Mouse (Mus musculus): ENCODE measurements around the gene Appl1.

Appl1 gene

GRCm38 (mm10) chr14:26971106-26971789 lies at the start of gene Appl1:
Gene Appl1, minus strand, starts transcription at chr14:26971232.
- no peak for DNase-seq (ENCODE audit: low spot score)

- DNase-seq (ENCODE audit: low spot score) = no peak
Observed at GRCm38 (mm10) chr14:27019850-27020249, 48.8 kb upstream of the Appl1 start.

GRCm38 (mm10) chr14:27017936-27018335 lies 46.9 kb upstream of the Appl1 start:
- DNase-seq (ENCODE audit: low spot score) = no peak

GRCm38 (mm10) chr14:27013658-27014057 lies 42.6 kb upstream of the Appl1 start:
- DNase-seq (ENCODE audit: low spot score) = no peak

DNA sequence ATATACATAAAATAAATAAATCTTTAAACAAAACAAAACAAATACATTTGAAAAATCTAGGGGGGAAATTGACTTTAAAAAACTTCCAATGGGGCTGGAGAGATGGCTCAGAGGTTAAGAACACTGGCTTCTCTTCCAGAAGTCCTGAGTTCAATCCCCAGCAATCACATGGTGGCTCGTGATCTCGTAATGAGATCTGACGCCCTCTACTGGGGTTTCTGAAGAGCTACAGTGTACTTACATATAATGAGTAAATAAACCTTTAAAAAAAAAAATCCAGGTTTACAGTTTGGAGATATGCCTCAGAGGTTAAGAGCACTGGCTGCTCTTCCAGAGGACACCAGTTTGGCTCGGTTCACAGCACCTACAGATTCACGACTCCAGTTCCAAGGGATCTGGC lies 40.5 kb upstream of the Appl1 start:
- no peak for DNase-seq (ENCODE audit: low spot score)

DNA sequence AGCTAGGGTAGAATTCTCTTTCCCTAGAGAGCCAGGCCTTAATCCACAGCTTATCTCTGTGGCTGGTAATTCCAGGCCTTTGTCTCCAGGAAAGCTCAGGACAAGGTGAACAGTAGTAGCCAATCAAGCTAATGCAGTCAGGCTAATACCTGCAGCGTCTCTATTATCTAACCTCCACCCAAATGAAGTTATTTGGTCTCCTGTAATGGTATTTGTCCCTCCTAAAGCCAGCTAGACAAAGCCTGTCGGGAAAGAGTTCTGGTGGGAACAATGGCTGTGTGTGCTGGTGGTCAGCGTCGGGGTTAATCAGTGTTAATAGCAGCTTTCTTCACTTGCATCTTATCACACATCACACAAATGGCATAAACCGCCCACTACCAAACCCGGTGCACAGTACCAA lies 34.9 kb upstream of the Appl1 start:
- DNase-seq (ENCODE audit: low spot score) = no peak

DNA sequence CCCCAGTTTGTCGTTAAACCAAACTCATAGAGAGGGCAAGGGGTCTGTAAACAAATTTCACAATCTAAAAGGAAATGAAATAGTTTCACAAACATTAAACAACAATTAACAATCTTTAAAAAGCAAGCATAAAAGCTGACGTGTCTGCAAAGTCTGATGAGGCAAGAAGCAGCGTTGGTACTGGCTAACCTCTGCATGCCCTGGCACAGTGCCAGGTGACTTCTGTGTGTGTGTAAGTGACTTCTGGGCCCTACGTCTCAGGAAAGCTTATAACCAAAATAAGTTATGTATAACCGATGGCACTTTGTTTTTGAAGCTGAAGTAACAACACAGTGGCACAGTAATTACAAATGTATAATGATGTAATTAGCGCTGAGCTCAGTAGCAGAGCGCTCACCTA lies 33.9 kb upstream of the Appl1 start:
- DNase-seq (ENCODE audit: low spot score) = no peak

DNA sequence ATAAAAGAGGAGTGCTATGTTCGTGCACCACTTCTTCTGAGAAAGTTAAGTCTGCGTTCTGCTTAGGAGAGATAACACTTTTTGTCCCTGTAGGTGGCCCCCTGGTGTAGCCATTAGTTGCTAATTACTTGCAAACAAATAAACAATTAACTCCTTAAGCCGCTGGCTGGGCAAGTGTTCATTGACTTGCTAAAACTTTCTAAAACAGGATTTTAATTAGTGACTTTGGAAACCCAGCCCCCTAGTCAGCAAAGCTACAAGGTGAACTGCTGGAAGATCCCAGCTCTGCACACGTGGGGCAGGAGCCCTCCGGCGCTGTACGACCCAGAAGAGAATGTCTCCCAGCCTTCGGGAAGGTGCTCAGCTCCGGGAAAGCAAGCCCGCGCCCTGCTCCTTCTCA lies 29.4 kb upstream of the Appl1 start:
- DNase-seq (ENCODE audit: low spot score) = no peak

GRCm38 (mm10) chr14:26996257-26996656 lies 25.2 kb upstream of the Appl1 start:
- no peak for DNase-seq (ENCODE audit: low spot score)

- DNase-seq (ENCODE audit: low spot score) = peak; percentile 10
Observed at GRCm38 (mm10) chr14:26994211-26994741, 23.2 kb upstream of the Appl1 start, which contains the start of gene Hesx1. Gene Hesx1, plus strand, starts transcription at chr14:26994416.

GRCm38 (mm10) chr14:26993427-26993826 lies 22.4 kb upstream of the Appl1 start:
- no peak for DNase-seq (ENCODE audit: low spot score)

- no peak for DNase-seq (ENCODE audit: low spot score)
Observed at GRCm38 (mm10) chr14:26991622-26992021, 20.6 kb upstream of the Appl1 start.

GRCm38 (mm10) chr14:26988694-26989093 lies 17.7 kb upstream of the Appl1 start:
- no peak for DNase-seq (ENCODE audit: low spot score)

DNA sequence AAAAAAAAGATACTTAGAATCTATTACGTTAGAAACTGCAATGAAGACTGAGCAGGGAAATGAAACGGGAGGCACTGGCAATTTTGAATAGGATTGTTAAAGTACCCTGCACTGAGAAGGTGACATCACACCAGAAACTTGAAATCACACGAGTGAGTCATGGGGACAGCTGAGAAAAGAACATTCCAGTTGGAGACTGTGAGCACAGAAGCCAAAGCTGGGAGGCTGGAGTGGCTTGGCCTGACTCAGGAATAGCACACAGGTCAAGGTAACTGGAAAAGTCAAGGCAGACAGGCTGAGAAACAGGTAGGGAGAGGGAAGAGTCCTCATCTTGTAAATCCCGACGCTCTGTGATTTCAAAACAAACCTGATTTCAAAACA lies 11.1 kb upstream of the Appl1 start:
- DNase-seq (ENCODE audit: low spot score) = no peak

DNA sequence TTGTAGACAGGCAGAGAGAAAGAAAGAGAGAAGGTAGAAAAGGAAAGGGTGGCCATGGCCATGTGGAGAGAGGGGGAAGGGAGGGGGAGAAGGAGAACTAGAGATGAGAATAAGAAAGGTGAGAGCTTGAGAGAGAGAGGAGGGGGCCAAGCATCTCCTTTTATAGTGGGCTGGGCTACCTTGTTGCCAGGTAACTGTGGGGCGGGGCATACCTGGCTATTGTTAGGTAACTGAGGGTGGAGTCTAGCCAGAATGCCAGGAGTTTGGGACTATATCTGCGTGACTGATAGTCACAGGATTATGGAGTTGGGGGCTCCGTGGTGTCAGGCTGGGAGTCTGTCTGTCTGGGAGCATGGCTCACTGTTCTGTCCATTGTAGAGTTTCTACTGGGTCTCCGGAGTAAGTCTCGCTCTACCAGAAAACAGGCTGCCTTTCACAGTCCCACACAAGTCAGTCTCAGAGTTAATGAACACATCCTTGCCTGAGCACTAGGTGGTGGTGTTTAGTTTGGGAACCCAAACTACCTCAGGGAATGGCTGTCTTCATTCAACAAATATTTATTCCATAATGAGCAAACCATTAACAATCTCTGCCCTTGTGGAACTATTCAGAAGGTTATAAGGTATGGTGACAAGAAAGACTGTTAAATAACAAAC lies 10.6 kb upstream of the Appl1 start:
- DNase-seq (ENCODE audit: low spot score) = no peak

DNA sequence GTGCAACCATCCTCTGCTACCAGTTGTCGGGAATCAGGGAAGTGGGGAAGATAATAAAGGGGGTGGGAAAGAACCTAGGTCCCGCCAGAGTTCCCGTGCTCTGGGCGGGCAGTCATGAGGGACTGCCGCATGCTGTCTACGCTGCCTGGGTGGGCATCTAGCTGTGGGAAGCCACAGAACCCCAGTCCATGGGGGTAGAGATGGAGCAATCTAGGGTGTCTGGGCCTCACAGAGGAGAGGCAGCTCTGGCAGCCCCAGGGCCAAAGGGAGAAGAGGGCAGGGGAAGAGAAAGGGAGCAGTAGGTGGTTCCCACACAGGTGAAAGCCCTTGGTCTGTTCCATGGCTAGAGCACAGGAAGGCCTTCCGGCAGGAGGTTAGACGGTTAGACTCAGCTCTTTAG lies 10.0 kb upstream of the Appl1 start:
- DNase-seq (ENCODE audit: low spot score) = no peak

- DNase-seq (ENCODE audit: low spot score) = no peak
Observed at GRCm38 (mm10) chr14:26979808-26980207, 8.8 kb upstream of the Appl1 start.

- DNase-seq (ENCODE audit: low spot score) = no peak
Observed at GRCm38 (mm10) chr14:26977500-26977899, 6.5 kb upstream of the Appl1 start.

- no peak for DNase-seq (ENCODE audit: low spot score)
Observed at GRCm38 (mm10) chr14:26976212-26976611, 5.2 kb upstream of the Appl1 start.

DNA sequence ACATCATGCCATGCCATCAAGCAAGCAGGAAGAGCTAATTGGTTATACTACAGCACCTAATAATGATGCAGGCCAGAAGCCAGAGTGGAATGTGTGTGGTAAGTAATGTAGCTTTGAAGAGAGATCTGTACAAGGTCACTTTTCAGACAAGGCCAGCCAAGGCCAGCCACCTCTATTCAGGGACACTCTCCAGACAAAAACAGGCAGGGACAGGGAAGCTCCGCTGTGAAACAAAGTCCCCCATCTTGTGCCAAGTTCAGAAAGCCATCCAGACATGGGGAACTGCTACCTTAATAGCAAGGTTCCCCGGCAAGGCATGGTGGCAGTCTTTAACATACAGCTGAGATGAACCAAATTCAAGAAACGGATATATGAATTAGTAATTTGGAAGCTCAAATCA lies 4.5 kb upstream of the Appl1 start:
- no peak for DNase-seq (ENCODE audit: low spot score)

GRCm38 (mm10) chr14:26973089-26973488 lies 2.1 kb upstream of the Appl1 start:
- no peak for DNase-seq (ENCODE audit: low spot score)

DNA sequence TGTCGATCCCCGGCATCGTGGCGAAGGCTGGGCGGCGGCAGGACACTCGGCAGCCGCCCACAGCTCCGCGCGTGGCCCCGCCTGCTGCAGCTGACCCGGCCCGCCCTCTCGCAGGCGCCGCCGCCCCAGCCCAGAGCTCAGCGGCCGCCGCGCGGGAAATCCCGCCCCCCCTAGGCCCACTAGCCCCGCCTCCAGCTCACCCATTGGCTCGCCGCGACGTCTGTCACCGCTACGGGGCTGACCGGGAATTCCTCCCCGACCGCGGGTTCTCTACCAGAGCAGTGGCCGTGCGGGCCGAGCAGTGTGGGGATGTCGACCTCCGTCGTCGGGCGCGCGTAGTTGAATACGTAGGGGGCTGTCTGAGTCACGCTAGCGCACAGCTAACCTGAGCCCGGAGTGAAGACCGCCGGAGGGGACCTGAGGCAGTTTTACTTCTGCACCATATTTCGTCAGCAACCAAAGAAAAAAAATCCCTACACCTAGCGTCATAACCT lies 546 bp downstream of the Appl1 start:
- DNase-seq (ENCODE audit: low spot score) = peak; percentile 95

GRCm38 (mm10) chr14:26969856-26970407 lies 1.1 kb downstream of the Appl1 start:
- peak; percentile 68 for DNase-seq (ENCODE audit: low spot score)

Measured in layer of hippocampus, adult 11-12 months (tissue).